Mouse (Mus musculus): ENCODE data around the gene Thsd1. TPM values are rescaled to one million over a fixed set of nuclear protein-coding genes. Genes with fewer than 3 reads are reported as not detected.
"Not testable (repeated sequence)": the region's sequence is repeated elsewhere in the genome, so short reads cannot be mapped to it uniquely, and the experiment has no call there.

The Thsd1 gene
- polyA plus RNA-seq, 1 experiment = 25.5 TPM

DNA sequence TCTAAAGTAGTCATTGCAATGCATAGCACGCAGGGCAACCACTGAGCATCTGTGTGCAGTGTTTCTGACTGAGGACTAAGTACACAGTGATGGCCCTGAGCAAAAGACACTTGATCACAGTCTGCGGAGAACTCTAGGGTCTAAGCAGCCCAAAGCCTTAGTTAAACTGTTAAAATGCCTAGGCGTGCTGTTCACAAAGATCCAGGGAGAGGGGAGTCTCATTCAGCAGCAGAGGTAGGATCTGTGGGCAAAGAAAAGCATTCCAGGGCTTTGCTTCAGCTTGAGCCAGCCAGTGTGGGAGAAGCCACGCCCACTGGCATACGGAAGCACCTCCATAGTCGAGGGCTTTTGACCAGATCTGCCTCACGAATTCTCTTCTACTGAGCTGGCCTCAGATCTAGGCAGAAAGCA is 75.8 kb downstream of the Thsd1 start:
- WGBS = 24% methylated on average over 7 of the region's 7 CpGs
- no peak for TF ChIP-seq CTCF (IDR thresholded peaks at IDR 0.05; ENCODE audit: insufficient read depth, low read length)
- no peak for TF ChIP-seq POLR2A (IDR thresholded peaks at IDR 0.05; ENCODE audit: borderline replicate concordance, extremely low read depth, low read depth, low read length)
- H3K4me3 ChIP-seq (replicated peaks; ENCODE audit: extremely low read depth, low read depth, low read length) = no peak overlapping the region
- peak; percentile 14 for DNase-seq
- no peaks in the 10 kb centered on the region for H3K4me1 ChIP-seq (ENCODE audit: control insufficient read depth, insufficient read depth, low read length)

DNA sequence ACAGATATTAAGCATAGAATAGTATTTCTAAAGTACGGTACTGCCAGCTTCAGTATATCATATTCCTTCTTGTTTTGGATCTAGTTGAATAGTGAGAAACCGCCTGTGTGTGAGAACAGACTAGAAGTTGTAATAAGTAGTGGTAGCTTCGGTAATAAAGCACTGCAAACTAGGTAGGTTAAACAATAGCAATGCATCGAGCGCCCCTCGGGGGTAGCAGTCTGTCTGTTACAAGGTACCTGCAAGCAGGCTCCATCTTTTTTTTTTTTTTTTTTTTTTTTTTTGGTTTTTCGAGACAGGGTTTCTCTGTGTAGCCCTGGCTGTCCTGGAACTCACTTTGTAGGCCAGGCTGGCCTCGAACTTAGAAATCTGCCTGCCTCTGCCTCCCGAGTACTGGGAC is 76.9 kb downstream of the Thsd1 start:
- H3K4me1 ChIP-seq (ENCODE audit: control insufficient read depth, insufficient read depth, low read length); DNase-seq; H3K4me3 ChIP-seq (replicated peaks; ENCODE audit: extremely low read depth, low read depth, low read length): not testable (repeated sequence)
- 82% methylated on average over 9 of the region's 9 CpGs for WGBS

DNA sequence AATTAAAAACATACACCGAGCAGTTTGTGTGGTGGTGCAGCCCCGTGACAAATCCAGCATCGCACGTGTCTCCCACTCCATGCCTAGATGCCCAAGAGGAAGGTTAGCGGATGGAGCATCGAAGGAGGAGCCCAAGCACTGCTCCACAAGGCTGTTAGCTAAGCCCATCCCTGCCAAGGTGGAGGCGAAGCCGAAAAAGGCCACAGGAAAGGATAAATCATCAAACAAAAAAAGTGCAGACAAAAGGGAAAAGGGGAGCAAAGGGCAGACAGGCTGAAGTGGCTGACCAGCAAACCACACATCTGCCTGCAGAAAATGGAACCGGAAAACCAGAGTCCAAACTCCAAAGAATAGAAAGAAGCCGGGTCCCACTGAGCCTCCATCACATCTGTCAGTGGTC is 79.9 kb downstream of the Thsd1 start:
- no peak for DNase-seq
- no peaks in the 10 kb centered on the region for H3K4me1 ChIP-seq (ENCODE audit: control insufficient read depth, insufficient read depth, low read length)
- H3K4me3 ChIP-seq (replicated peaks; ENCODE audit: extremely low read depth, low read depth, low read length) = no peak overlapping the region
- TF ChIP-seq CTCF (IDR thresholded peaks at IDR 0.05; ENCODE audit: insufficient read depth, low read length) (no peak), POLR2A (IDR thresholded peaks at IDR 0.05; ENCODE audit: borderline replicate concordance, extremely low read depth, low read depth, low read length) (no peak)
- 63% methylated on average over 10 of the region's 10 CpGs for WGBS

Other genes with a start within 250 kb of the Thsd1 start
- 20.0 and 21.5 TPM in 2 replicates for gene Atp7b, start 167.0 kb upstream of the Thsd1 start, polyA plus RNA-seq (2012; rRNA removed)
- 3.8 and 5.7 TPM in 2 replicates for gene Alg11, start 166.6 kb upstream of the Thsd1 start, polyA plus RNA-seq (2012; rRNA removed)
- gene Nek5, start 102.3 kb upstream of the Thsd1 start, polyA plus RNA-seq (2012; rRNA removed) = 2.7 and 4.2 TPM in 2 replicates
- gene Nek3, start 60.9 kb upstream of the Thsd1 start, polyA plus RNA-seq (2012; rRNA removed) = 0.88 and 1.5 TPM in 2 replicates
- 0.20 and 1.3 TPM in 2 replicates for gene Ckap2, start 41.5 kb upstream of the Thsd1 start, polyA plus RNA-seq (2012; rRNA removed)
- 10.1 and 14.6 TPM in 2 replicates for gene Vps36, start 34.5 kb upstream of the Thsd1 start, polyA plus RNA-seq (2012; rRNA removed)
- gene Tpte, start 56.1 kb downstream of the Thsd1 start, polyA plus RNA-seq (2012; rRNA removed) = not detected in 2 replicates
- gene Slc25a15, start 171.3 kb downstream of the Thsd1 start, polyA plus RNA-seq (2012; rRNA removed) = 2.7 and 3.2 TPM in 2 replicates
- gene Mrps31, start 184.0 kb downstream of the Thsd1 start, polyA plus RNA-seq (2012; rRNA removed) = 2.6 and 3.7 TPM in 2 replicates